Mouse (Mus musculus): ENCODE measurements at regions not wholly inside any gene's neighbourhood (a gene's known extent, or its start where the extent isn't known, plus 50 kb on each side); places are given as distances from the start of the nearest gene placed in this dataset.

DNA sequence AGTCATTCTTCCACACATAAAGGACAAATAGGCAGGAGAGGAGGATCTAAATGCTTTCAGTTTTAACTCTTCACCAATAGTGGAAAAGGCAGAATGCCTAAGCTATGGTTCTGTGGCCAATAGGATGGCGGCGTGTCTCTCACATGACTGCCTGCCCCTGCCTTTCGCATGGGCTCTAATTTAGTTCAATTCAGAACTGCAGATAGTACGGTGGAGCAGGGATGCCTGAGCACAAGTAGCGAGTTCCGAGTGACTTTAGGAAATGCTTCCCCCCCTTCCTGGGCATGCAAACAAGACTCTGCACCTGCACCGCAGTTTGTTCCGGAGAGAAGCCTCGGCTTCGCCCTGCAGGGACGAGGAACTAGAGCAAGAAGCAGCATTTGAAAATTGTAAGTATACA lies 277.1 kb downstream of the Ptprc start:
- intact Hi-C loops (cut with DNase I) = loop anchor here (5.0 to 10.0 kb wide), 3 partner anchors 241 to 564 kb away; no protein-coding TSS in a partner anchor
- DNase-seq (ENCODE audit: low spot score) = peak; percentile 72

DNA sequence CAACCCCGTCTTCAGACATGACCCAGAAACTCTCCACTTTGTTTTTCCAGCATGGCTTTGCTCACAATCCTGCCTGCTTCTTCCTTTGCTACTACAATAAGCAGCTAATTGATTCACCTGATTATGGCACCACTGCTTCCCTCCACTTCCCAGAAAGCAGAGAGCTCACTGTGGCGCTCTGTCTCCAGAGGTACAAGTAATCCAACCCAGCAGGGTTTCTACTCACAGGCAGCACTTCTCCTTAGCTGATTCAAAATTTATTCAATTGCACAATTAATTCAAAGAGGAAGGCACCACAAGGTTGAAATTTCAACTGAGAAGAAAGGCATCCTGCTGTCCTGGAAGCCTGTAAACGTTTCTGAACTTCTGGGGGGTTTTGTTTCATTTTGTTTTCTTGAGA lies 293.9 kb downstream of the Ptprc start:
- intact Hi-C loops (cut with DNase I) = no loop called here
- DNase-seq (ENCODE audit: low spot score) = no peak

DNA sequence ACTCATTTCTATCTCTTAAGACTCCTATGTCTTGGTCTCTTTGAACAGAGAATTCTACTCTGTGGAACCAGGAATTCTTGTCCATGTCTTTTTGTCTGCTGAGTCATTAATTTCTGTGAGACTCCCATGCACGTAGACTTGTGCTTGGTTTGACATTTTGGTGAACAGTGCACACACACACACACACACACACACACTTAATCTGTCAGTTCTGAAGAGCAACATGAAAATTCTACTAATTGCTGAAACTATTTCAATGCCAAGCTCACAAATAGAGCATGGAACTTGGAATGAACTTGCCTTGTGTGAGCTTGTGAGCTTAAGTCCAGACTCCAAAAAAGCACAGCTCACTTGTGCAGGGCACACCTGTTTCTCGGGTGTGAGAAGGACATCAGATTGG lies 301.1 kb downstream of the Ptprc start:
- intact Hi-C loops (cut with DNase I) = no loop called here
- no peak for DNase-seq (ENCODE audit: low spot score)

DNA sequence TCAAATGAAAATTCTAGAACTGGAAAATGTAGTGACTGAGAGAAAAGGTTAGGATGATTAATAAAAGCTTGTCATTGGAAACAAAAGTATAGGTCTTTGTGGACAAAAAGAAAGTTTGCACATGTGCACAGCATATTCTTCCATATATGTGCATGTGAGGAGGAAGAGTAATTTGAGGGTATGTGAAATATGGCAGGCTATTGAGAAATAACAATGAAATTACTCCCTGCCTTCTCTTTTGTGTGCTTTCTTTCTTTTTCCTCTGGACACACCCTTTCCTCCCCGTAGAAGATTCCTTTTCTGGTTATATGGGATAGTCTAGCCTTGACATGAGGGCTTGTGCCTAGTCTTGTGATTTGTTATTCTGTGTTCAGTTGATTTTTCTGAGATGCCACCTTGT lies 301.9 kb downstream of the Ptprc start:
- intact Hi-C loops (cut with DNase I) = no loop called here
- DNase-seq (ENCODE audit: low spot score) = no peak

DNA sequence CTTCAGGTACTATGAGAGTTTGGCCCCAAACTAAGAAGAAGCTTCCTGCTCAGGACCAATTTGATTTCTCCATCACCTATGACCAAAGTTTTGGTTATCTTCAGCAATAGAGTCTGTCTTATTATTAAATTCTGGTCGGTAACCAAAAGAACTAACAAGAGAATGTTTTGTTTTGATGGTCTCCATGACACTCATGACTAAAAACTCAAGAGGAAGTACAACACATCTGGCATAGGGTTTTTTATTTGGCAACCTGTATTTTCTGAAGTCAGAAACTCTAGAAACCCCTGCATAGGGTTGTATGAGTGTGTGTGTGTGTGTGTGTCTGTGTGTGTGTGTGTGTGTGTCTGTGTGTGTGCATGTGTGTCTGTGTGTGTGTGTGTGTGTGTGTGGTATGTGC lies 310.5 kb downstream of the Ptprc start:
- DNase-seq (ENCODE audit: low spot score) = no peak

DNA sequence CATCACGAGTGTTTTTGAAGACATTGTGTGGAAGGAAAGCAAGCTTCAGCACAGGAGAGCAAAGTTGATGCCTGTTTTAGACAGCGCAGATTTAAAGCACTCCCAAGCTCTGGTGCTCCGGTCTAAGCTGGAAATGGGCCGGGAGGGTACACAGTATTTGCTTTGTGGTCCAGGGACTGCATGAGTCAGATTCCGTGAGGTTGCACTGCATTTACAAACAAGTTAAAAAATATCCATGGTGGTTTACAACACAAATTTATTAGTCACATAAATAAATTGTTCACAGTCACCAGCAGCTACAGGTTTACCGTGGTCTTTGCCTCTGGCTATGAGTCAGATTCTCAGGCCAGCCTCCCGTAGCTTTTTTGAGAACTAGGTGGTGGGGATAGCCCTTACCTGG lies 312.0 kb downstream of the Ptprc start:
- no peak for DNase-seq (ENCODE audit: low spot score)
- intact Hi-C loops (cut with DNase I) = no loop called here

More for the DNA sequence above, 310.5 kb downstream of the Ptprc start:
- intact Hi-C loops (cut with DNase I) = no loop called here

DNA sequence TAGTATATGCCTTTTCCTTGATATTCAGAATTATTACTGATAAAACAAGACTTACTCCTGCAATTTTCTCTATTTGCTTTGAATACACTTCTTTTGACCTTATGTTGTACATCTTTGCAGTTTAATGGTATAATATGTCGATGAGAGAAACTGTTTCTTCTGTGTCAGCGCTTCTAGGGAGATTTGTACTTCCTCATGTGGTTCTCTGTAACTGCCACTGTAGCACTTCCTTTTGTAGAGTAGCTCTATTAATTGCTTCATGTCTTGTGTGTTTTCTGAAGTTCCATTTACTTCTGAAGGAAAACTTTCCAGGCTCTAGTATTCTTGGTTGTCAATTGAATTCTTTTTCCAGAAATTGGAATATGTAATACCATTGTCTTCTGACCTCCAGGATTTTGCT lies 323.2 kb downstream of the Ptprc start:
- intact Hi-C loops (cut with DNase I) = no loop called here
- DNase-seq (ENCODE audit: low spot score) = no peak

DNA sequence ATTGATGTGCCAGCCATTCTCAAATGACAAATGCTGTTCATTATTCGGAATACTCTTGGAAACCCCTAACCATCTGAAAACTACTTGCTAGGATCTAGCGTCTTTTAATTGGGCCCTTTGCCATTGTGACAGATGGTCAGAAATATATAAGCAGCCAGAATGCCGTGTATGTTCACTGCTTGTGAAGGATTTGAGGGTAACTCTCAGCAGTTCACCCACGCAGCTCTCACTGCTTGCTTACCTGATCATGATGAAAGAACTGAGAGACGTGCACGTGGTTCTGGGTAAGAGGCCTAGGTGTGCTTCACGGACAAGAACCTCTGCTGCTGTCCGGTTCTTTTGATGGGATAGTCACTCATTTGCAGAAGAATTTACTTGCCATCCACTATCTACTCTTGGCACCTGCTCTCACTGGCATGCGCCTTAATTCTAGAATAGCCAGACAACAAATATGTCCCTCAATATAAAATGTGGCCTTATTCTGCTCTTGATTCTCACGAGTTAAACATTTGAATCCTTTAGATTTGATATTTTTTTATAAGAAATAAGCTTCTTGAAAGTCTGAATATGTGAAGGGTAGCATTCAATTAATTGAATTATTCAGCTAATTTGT lies 328.1 kb downstream of the Ptprc start:
- no peak for DNase-seq (ENCODE audit: low spot score)
- intact Hi-C loops (cut with DNase I) = no loop called here

DNA sequence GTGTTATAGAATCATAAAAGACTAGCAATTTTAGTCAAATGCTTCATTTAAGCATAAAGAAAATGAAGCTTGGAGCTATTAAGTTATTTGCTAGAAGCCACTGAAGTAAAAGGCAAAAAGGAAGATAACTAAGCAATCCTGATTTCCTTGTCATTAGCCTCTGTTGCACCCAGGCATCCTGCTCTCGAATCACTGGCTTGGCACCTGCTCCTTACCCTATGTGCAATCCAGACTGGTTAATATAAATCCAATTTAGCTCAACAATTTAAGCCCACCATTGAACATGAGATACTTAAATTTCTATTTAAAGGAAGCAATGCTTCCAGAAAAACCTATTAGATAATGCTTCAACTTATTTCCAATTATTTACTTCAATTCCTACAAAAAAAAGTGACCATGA lies 328.7 kb downstream of the Ptprc start:
- intact Hi-C loops (cut with DNase I) = no loop called here

DNA sequence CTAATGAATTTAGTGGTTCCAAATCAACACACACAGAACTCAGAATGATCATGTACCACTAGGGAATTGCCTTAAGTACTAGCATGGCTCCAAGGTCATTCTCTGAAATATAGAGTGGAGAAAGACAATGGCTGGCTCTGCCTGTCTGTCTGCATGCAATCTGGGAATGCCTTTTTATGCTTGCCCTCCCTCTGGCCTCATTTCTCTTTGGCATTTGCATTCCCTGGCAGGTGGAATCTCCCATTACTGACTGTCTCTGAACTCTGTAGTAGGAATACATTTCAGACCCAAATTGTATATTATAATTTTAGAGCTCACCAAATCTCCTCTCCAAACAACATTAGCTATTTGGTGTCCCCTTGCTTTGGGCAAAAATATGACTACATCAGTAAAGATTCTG lies 335.0 kb downstream of the Ptprc start:
- intact Hi-C loops (cut with DNase I) = no loop called here
- no peak for DNase-seq (ENCODE audit: low spot score)

More for the DNA sequence above, 328.7 kb downstream of the Ptprc start:
- no peak for DNase-seq (ENCODE audit: low spot score)

DNA sequence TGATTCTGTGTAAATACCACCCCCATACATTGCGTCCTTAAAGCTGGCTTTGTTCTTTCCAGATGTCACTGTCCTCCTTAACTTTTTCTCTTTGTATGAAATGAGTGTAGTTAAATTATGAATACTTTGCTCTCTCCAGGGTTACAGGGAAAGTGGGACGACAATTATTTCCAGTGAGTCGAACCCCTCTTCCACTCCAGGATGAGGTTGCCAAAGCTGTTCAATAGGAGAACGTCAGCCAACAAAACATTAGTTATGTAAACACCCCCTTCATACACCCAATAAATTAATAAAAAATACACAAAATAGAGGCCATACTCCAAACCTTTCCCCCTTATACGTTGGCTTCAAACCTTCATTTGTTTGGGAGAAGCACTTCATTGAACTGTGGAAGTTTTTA lies 335.8 kb downstream of the Ptprc start:
- intact Hi-C loops (cut with DNase I) = no loop called here

DNA sequence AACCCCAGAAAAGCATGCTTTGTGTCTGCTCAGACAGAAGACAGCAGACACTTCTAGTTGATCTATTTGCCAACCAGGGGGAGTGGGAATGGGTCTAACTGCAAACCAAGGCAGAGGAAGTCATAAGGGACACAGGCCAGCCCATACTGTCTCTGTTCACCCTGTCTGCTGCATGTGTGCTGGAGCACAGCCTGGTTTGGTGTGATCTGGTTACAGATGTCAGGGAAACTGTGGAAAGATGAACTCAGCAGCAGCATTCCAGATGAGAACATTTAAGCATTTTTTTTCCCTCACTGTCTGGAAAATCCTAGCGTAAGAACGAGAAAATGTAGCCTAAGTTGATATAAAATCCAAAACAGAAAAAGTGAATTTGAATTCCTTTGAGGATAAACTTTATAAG lies 336.2 kb downstream of the Ptprc start:
- intact Hi-C loops (cut with DNase I) = no loop called here
- no peak for DNase-seq (ENCODE audit: low spot score)

More for the DNA sequence above, 335.8 kb downstream of the Ptprc start:
- no peak for DNase-seq (ENCODE audit: low spot score)

DNA sequence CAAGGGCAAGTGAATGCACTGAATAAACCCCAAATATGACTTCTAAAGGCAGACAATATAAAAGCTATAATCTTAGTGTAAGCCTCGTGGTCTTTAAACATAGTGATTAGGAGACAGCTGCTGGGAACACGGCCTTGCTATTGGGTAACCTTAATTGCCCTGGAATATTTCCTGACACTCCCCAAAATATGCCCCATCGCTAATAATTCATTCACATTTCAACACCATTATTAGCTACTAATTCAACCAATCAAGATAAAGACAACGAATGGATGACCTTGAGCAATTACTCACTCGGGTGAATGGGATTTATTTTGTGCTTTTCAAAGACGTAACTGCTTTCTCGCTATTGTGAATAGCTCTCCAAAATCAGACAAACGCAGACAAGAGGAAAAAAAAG lies 337.2 kb downstream of the Ptprc start:
- intact Hi-C loops (cut with DNase I) = no loop called here
- no peak for DNase-seq (ENCODE audit: low spot score)

DNA sequence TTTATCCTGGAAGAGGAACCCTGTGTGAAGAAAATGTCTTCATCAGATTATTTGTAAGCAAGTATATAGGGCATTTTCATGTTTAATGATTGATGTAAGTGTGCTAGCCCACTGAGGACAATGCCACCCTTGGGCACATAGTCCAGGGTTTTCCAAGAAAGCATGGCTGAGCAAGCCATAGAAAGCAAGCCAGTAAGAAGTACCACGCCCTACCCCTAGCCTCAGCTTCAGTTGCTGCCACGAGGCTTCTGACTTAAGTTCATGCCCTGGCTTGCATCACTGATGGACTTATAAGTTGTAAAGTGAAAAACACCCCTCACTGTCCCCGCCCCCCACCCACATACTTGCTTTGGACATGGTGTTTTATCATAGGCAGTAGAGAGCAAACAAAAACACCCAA lies 342.0 kb downstream of the Ptprc start:
- no peak for DNase-seq (ENCODE audit: low spot score)
- intact Hi-C loops (cut with DNase I) = no loop called here

DNA sequence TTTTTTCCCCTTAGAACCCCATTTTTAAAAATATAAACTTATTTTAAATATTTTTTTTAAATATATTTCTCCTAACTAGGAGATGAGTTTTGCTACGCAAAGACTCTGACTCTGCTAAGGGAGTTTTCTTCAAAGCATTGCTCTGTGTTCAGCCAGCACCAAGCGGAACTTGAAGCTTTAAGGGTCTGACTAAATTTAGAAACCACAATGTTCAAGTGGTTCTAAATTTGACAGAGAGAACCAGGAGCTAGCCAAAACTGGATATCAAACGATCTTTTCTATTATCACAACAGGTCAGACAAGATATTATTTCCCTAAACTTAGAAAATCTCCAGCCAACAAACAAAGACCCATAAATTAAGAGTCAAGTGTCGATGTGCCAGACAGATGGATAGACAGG lies 344.2 kb downstream of the Ptprc start:
- DNase-seq (ENCODE audit: low spot score) = no peak
- intact Hi-C loops (cut with DNase I) = no loop called here

DNA sequence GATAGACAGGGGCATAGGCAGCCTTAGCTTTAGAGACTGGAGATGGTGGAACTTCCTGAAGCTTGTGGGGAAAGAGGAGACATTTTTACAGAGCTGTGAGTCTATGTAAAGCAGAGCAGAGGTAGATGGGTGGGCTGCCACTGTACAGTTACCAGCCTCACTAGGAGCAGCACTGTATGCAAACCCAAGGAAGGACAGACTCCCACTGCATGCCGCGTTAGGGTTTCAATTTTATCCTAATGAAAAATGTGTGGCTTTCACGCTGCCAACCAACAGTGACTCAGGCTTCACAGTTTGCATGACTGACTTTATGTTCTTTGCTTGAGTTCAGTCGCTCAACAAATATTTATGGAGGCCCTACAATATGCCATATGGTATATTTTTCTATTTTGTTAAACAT lies 348.1 kb downstream of the Ptprc start:
- intact Hi-C loops (cut with DNase I) = no loop called here
- no peak for DNase-seq (ENCODE audit: low spot score)

DNA sequence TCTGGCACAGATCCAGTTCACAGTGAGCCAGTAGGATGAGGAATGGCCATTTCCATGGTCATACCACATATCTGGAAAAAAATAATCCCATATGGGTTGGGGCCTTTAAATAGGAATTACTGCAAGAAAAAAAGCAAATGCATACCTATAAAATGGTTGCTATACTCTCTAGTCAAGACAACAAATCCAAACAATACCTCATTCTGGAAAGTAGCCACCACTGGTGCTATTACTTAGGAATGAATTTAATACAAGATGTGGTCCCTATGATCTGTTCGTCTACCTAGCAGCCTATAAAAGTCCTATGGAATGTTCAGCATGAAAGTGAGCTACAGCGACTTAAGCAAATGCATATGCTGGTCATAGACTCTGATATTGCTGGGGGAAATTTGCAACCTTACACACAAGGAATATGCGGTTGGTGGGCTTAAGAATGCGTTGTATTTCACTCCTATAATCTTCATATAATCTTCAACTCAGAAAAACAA lies 360.1 kb downstream of the Ptprc start:
- intact Hi-C loops (cut with DNase I) = no loop called here

DNA sequence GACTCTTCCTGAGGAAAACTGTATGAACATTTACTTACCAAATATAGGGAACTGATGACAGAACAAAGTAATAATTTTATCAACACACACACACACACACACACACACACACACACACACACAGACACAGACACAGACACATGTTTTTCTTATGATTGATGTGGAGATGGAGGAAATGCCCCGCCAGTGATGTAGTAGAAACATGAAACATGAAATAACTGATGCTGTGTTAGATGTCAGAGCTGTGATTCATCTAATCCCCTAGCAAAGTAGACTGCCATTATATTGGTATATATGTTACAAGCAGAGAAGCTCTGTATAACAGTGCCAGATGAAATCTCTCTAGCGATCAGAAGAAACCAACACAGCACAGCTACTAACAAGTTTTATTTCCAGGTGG lies 361.0 kb downstream of the Ptprc start:
- DNase-seq (ENCODE audit: low spot score) = no peak
- intact Hi-C loops (cut with DNase I) = no loop called here

More for the DNA sequence above, 360.1 kb downstream of the Ptprc start:
- DNase-seq (ENCODE audit: low spot score) = no peak

DNA sequence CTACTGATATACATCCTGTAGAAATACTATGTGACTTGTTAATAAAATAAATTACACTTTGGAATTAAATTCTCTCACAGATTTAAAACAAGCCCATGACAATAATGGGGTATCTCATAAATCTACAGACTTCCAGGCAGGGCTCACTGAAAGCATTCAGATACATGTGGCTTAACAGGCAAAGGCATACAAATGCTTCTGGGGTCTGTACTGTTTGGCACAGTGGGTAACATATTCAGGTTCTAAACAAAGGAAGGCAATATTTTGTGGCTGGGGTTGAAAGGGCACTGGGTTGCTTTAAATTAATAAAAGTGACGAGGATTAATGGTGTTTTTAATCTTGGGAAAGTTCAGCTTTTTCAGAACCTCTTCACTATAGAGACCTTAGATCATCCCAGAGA lies 361.8 kb downstream of the Ptprc start:
- no peak for DNase-seq (ENCODE audit: low spot score)
- intact Hi-C loops (cut with DNase I) = no loop called here

DNA sequence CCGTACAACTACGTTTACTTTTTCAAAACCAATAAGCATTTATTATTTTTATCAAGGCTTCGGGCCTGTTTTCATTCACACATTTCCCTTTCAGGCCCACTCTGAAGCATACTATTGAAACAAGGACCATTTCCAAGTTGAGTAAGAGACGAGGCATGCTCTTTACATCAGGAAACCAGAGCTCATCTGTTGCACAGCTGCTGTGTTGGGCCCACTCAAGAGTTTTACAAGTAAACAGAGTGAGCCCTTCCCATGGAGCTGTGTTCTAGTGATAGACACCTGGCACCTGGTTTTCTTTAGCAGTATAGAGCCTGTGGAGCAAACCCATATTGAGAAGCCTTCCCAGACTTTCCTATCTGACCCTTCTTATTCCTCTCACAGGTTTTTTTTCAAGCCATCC lies 363.5 kb downstream of the Ptprc start:
- DNase-seq (ENCODE audit: low spot score) = no peak
- intact Hi-C loops (cut with DNase I) = no loop called here

DNA sequence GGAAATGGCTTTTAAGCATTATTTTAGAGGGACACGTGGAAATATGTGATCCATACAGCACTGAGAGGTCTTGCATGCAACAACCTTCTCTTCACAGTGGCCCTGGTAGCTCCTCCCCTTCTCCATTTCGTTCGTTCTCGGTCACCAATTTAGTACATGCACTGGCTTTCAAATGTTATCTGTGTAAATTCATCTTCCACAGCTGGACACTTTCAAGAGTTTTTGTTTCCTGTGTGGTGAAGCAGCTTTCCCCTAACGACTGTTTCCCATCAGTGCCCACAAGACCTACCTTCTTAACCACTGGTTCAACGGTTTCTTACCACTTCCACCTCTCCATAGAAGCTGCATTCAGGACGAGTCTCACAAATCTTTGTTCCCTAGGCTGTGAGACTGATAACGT lies 368.8 kb downstream of the Ptprc start:
- intact Hi-C loops (cut with DNase I) = no loop called here
- no peak for DNase-seq (ENCODE audit: low spot score)

DNA sequence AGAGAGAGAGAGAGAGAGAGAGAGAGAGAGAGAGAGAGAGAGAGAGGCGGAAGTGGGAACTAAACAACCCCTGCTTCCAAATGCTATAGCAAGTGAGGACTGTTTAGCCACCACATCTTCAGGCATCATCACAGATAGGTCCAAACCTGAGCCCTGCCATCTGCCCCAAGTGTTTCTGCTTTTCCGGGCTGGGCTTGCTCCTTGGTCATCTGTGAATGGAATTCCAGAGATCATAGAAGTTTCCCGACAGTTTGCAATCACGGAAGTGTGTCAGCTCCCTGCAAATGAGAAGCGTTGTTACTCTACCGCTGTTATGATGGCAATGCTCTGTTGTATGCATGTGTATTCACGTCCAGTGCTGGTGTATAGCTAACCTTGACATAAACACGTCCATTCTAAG lies 369.3 kb downstream of the Ptprc start:
- no peak for DNase-seq (ENCODE audit: low spot score)
- intact Hi-C loops (cut with DNase I) = no loop called here

Data from heart, postnatal 25 days (tissue).